Mouse (Mus musculus): ENCODE data around the gene Cfap52. TPM values are rescaled to one million over a fixed set of nuclear protein-coding genes. Genes with fewer than 3 reads are reported as not detected.

Cfap52 gene
- polyA plus RNA-seq, 2 experiments = 0.02 TPM; not detected in 1

- WGBS (ENCODE audit: insufficient replicate concordance) = 69% methylated on average over 6 of the region's 6 CpGs
- Histone ChIP-seq H3K4me2 (ENCODE audit: low read depth) (no peak overlapping the region), H3K4me3 (ENCODE audit: insufficient read depth in 1 of 2, low read depth in 2 of 2, low read length in 2 of 2) (no peak overlapping the region)
These were observed 18.1 kb upstream of the Cfap52 start for GRCm38 (mm10) chr11:67983564-67983963.

GRCm38 (mm10) chr11:67975252-67975651, 9.8 kb upstream of the Cfap52 start:
- Histone ChIP-seq H3K27me3 (ENCODE audit: control insufficient read depth, insufficient read depth, low read length) (no peaks in the 10 kb centered on the region), H3K27ac (no peak overlapping the region), H3K4me1 (replicated peaks; ENCODE audit: control insufficient read depth in 2 of 2, insufficient read depth in 2 of 2, low read length in 1 of 2) (no peaks in the 10 kb centered on the region), H3K36me3 (replicated peaks; ENCODE audit: control insufficient read depth, insufficient read depth, low read depth) (no peaks in the 10 kb centered on the region), H3K9ac (replicated peaks) (no peak overlapping the region), H3K4me2 (ENCODE audit: low read depth) (no peak overlapping the region), H3K9me3 (ENCODE audit: control insufficient read depth, low read length) (no peaks in the 10 kb centered on the region), H3K4me3 (ENCODE audit: insufficient read depth in 1 of 2, low read depth in 2 of 2, low read length in 2 of 2) (no peak overlapping the region)
- 20% methylated on average over 2 of the region's 2 CpGs for WGBS (ENCODE audit: insufficient replicate concordance)
- TF ChIP-seq EP300 (IDR thresholded peaks at IDR 0.05; ENCODE audit: low read depth) = no peak
- no peak for TF ChIP-seq CTCF (IDR thresholded peaks at IDR 0.05; ENCODE audit: low read depth)
- DNase-seq (ENCODE audit: low read depth in 3 of 3, low spot score in 3 of 3) (no peak), ATAC-seq (ENCODE audit: insufficient read depth) (no peak)

More at GRCm38 (mm10) chr11:67983564-67983963, 18.1 kb upstream of the Cfap52 start:
- TF ChIP-seq EP300 (IDR thresholded peaks at IDR 0.05; ENCODE audit: low read depth) (no peak), CTCF (IDR thresholded peaks at IDR 0.05; ENCODE audit: low read depth) (no peak)
- Histone ChIP-seq H3K27me3 (ENCODE audit: control insufficient read depth, insufficient read depth, low read length) (no peaks in the 10 kb centered on the region), H3K9me3 (ENCODE audit: control insufficient read depth, low read length) (no peaks in the 10 kb centered on the region), H3K4me1 (replicated peaks; ENCODE audit: control insufficient read depth in 2 of 2, insufficient read depth in 2 of 2, low read length in 1 of 2) (no peaks in the 10 kb centered on the region), H3K27ac (no peak overlapping the region), H3K36me3 (replicated peaks; ENCODE audit: control insufficient read depth, insufficient read depth, low read depth) (no peaks in the 10 kb centered on the region), H3K9ac (replicated peaks) (no peak overlapping the region)
- no peak for ATAC-seq (ENCODE audit: insufficient read depth)
- no peak for DNase-seq (ENCODE audit: low read depth in 3 of 3, low spot score in 3 of 3)

- no peaks in the 10 kb centered on the region for H3K9me3 ChIP-seq (ENCODE audit: control insufficient read depth, low read length)
- H3K4me2 ChIP-seq (ENCODE audit: low read depth) = no peak overlapping the region
- no peak for TF ChIP-seq EP300 (IDR thresholded peaks at IDR 0.05; ENCODE audit: low read depth)
- no peak for TF ChIP-seq CTCF (IDR thresholded peaks at IDR 0.05; ENCODE audit: low read depth)
- no peak for DNase-seq (ENCODE audit: low read depth in 3 of 3, low spot score in 3 of 3)
- H3K9ac ChIP-seq (replicated peaks) = no peak overlapping the region
- no peaks in the 10 kb centered on the region for H3K27me3 ChIP-seq (ENCODE audit: control insufficient read depth, insufficient read depth, low read length)
- no peaks in the 10 kb centered on the region for H3K4me1 ChIP-seq (replicated peaks; ENCODE audit: control insufficient read depth in 2 of 2, insufficient read depth in 2 of 2, low read length in 1 of 2)
- no peaks in the 10 kb centered on the region for H3K36me3 ChIP-seq (replicated peaks; ENCODE audit: control insufficient read depth, insufficient read depth, low read depth)
- no peak for ATAC-seq (ENCODE audit: insufficient read depth)
- no peak overlapping the region for H3K4me3 ChIP-seq (ENCODE audit: insufficient read depth in 1 of 2, low read depth in 2 of 2, low read length in 2 of 2)
- WGBS (ENCODE audit: insufficient replicate concordance) = 74% methylated on average over 5 of the region's 5 CpGs
- H3K27ac ChIP-seq = no peak overlapping the region
These were observed 7.8 kb upstream of the Cfap52 start for GRCm38 (mm10) chr11:67973225-67973624.

DNA sequence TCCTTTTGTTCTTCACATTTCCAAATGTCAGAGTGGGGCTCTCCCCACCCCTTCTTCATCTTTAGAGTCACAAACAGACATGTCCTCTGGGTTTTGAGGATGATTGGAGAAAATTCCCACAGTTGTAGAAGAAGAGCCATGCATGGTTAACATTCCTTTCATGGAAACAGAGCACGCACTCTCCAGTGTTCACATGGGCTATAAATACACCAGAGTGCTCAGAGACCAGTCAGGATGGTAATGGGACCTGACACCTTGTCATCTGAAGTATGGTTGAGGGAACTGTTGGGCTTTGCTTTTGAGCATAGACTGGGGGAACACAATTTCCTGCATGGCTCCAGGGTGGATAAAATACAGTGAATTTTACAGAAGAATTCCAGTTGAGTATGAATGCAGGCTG, 7.2 kb upstream of the Cfap52 start:
- DNase-seq (ENCODE audit: low read depth in 3 of 3, low spot score in 3 of 3) = no peak
- ATAC-seq (ENCODE audit: insufficient read depth) = no peak
- Histone ChIP-seq H3K27me3 (ENCODE audit: control insufficient read depth, insufficient read depth, low read length) (no peaks in the 10 kb centered on the region), H3K4me1 (replicated peaks; ENCODE audit: control insufficient read depth in 2 of 2, insufficient read depth in 2 of 2, low read length in 1 of 2) (no peaks in the 10 kb centered on the region), H3K9ac (replicated peaks) (no peak overlapping the region), H3K4me2 (ENCODE audit: low read depth) (no peak overlapping the region), H3K27ac (no peak overlapping the region), H3K4me3 (ENCODE audit: insufficient read depth in 1 of 2, low read depth in 2 of 2, low read length in 2 of 2) (no peak overlapping the region), H3K9me3 (ENCODE audit: control insufficient read depth, low read length) (no peaks in the 10 kb centered on the region), H3K36me3 (replicated peaks; ENCODE audit: control insufficient read depth, insufficient read depth, low read depth) (no peaks in the 10 kb centered on the region)
- TF ChIP-seq EP300 (IDR thresholded peaks at IDR 0.05; ENCODE audit: low read depth) = no peak
- no peak for TF ChIP-seq CTCF (IDR thresholded peaks at IDR 0.05; ENCODE audit: low read depth)
- WGBS (ENCODE audit: insufficient replicate concordance) = 65% methylated on average over 1 of the region's 1 CpGs

GRCm38 (mm10) chr11:67967831-67968230, 2.4 kb upstream of the Cfap52 start:
- Histone ChIP-seq H3K4me3 (ENCODE audit: insufficient read depth in 1 of 2, low read depth in 2 of 2, low read length in 2 of 2) (no peak overlapping the region), H3K9ac (replicated peaks) (no peak overlapping the region), H3K4me2 (ENCODE audit: low read depth) (no peak overlapping the region), H3K27me3 (ENCODE audit: control insufficient read depth, insufficient read depth, low read length) (no peaks in the 10 kb centered on the region), H3K4me1 (replicated peaks; ENCODE audit: control insufficient read depth in 2 of 2, insufficient read depth in 2 of 2, low read length in 1 of 2) (peaks cover 6 to 7% of the 10 kb centered on the region in 2 experiments), H3K27ac (no peak overlapping the region), H3K36me3 (replicated peaks; ENCODE audit: control insufficient read depth, insufficient read depth, low read depth) (no peaks in the 10 kb centered on the region), H3K9me3 (ENCODE audit: control insufficient read depth, low read length) (no peaks in the 10 kb centered on the region)
- 78% methylated on average over 11 of the region's 11 CpGs for WGBS (ENCODE audit: insufficient replicate concordance)
- ATAC-seq (ENCODE audit: insufficient read depth) (no peak), DNase-seq (ENCODE audit: low read depth in 3 of 3, low spot score in 3 of 3) (no peak)
- TF ChIP-seq CTCF (IDR thresholded peaks at IDR 0.05; ENCODE audit: low read depth) (no peak), EP300 (IDR thresholded peaks at IDR 0.05; ENCODE audit: low read depth) (no peak)
